Mouse (Mus musculus): ENCODE results near the gene Hoxc13.

GRCm38 (mm10) chr15:102959663-102960191, 38.8 kb downstream of the Hoxc13 start:
- TF ChIP-seq CTCF (IDR thresholded peaks at IDR 0.05; ENCODE audit: extremely low read depth, insufficient read depth, low read length) = no peak
- no peak for TF ChIP-seq POLR2A (IDR thresholded peaks at IDR 0.05; ENCODE audit: extremely low read depth, insufficient read depth, low read length)
